Mouse (Mus musculus): Measurements from ENCODE around the gene Vps4a. TPM values are rescaled to one million over a fixed set of nuclear protein-coding genes. Genes with fewer than 3 reads are reported as not detected.

Vps4a gene
- 102 and 108 TPM in 2 replicates for polyA plus RNA-seq (2012; rRNA removed)

GRCm38 (mm10) chr8:107030650-107031576 lies at the start of gene Vps4a:
Gene Vps4a, plus strand, starts transcription at chr8:107031222.

GRCm38 (mm10) chr8:107048061-107048941 lies 17.3 kb downstream of the Vps4a start, which contains the start of gene Pdf:
Gene Pdf, minus strand, starts transcription at chr8:107048614.

GRCm38 (mm10) chr8:107056076-107056972 lies 25.3 kb downstream of the Vps4a start, which contains the start of the genes Cog8 and Nip7:
Gene Cog8, minus strand, starts transcription at chr8:107056689.
Gene Nip7, plus strand, starts transcription at chr8:107056877.

GRCm38 (mm10) chr8:107065511-107066496 lies 34.8 kb downstream of the Vps4a start, which contains the start of gene Tmed6:
Gene Tmed6, minus strand, starts transcription at chr8:107065644.

Other genes with a start within 250 kb of the Vps4a start
- 9.6 and 10.7 TPM in 2 replicates for gene Has3, start 161.0 kb upstream of the Vps4a start, polyA plus RNA-seq (2012; rRNA removed)
- 37.3 and 38.0 TPM in 2 replicates for gene Utp4, start 137.6 kb upstream of the Vps4a start, polyA plus RNA-seq (2012; rRNA removed)
- 4.1 and 5.0 TPM in 2 replicates for gene Sntb2, start 95.5 kb upstream of the Vps4a start, polyA plus RNA-seq (2012; rRNA removed)
- gene Pdf, start 17.4 kb downstream of the Vps4a start, polyA plus RNA-seq (2012; rRNA removed) = 26.0 and 27.5 TPM in 2 replicates
- gene Cog8, start 25.5 kb downstream of the Vps4a start, polyA plus RNA-seq (2012; rRNA removed) = 44.9 and 47.7 TPM in 2 replicates
- gene Nip7, start 25.7 kb downstream of the Vps4a start, polyA plus RNA-seq (2012; rRNA removed) = 69.9 and 80.6 TPM in 2 replicates
- gene Tmed6, start 34.4 kb downstream of the Vps4a start, polyA plus RNA-seq (2012; rRNA removed) = not detected in 2 replicates
- gene Terf2, start 65.3 kb downstream of the Vps4a start, polyA plus RNA-seq (2012; rRNA removed) = 39.5 and 42.7 TPM in 2 replicates
- gene Cyb5b, start 119.4 kb downstream of the Vps4a start, polyA plus RNA-seq (2012; rRNA removed) = 96.2 and 104 TPM in 2 replicates